Mouse (Mus musculus) cerebellum, postnatal 10 days (tissue): ENCODE data around the gene Klhl31.

ENCODE experiments used
- DNase-seq, 2 experiments: peaks; one replicate each; pipeline ENCODE4 v3.0.0; 2021; ENCODE audit warnings: mixed read lengths in 2 of 2

Klhl31 gene

DNA sequence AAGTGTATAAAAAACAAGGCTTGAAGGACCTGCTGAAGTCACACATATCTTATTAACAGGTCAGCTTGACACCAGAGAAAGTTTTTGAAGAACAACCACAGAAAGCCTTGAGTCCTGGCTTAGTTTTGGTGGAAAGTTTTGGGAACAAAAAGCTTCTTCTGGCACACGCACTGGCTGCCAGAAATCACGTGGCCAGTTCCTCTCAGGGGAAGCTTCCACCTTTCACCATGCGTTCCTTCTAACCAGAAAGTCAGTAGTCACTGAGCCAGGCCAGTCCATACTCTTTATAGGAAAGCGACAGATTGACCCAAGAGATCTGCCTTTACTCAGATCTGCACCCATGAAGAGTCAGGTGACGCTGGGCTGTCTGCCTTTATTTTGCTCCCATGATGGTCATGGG, 12.1 kb upstream of the Klhl31 start:
- no peak for DNase-seq

DNA sequence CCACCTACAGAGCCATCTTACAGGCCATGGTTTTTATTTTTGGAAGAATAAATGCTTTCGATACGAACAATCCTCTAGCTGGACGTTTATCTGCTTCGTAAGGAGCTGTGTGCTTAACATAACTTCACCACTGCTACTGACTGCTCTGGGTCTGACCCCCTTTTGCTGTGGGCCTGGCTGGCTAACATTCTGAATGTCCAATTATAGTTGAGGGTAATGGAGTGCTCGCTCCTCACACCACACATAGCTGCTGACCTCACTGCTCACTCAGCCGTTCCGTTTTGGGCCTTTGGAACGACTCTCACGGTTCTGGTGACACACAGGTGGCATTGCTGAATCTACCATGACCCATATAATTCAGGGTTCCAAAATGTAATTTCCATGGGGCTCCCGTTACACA, 7.6 kb upstream of the Klhl31 start:
- no peak for DNase-seq

DNA sequence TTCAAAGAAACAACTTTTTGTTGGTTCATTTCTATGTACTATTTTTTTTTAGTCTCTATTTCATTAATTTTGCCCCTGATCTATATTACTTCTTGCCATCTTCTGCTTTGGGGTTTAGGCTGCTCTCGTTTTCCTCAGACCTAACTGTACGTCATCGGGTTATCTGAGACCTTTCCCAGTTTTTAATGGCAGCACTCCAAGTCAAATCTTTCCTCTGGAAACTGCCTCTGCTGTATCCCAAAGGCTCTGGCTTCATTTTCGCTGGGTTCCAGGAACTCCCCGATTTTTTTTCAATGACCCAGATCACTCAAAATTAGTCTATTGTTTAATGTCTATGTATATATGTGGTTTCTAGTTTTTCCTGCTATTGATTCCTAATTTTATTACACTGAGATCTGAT, 6.6 kb upstream of the Klhl31 start:
- no peak for DNase-seq

DNA sequence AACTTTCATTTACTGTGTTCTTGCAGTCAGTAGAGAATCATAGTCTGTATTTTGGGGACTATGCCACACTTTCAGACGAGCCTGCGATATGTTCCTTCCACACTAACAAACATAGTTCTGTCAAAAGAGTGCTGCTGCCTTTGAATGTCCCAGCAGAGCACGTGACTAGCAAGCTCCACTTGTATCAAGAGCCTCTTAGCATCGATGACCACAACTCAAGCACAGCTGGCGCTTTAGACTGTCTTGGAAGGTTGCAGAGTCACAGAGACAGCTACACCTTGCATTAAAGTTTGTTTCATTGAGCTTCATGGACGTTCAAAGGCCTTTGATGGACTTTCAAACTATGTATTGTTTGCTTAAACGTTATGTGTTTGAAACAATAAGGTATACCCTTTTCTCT, 5.5 kb upstream of the Klhl31 start:
- no peak for DNase-seq

DNA sequence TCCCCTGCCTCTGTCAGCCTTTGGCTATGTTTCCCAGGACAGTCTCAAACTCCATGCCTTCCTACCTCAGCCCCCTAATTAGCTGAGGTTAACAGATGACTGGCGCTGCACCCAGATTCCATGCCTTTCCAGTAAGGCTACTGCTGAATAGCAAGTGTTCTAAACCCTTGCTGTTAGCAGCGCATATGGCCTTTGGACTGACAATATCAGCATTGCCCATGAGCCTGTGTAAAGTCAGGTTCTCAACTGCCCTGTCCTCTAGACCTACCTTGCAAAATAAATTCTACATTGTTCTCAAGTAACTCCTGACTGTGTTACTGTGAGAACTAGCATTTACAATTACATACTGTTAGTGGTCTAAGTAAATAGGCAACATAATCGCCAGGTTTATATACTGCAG, 3.9 kb upstream of the Klhl31 start:
- DNase-seq: no peak

DNA sequence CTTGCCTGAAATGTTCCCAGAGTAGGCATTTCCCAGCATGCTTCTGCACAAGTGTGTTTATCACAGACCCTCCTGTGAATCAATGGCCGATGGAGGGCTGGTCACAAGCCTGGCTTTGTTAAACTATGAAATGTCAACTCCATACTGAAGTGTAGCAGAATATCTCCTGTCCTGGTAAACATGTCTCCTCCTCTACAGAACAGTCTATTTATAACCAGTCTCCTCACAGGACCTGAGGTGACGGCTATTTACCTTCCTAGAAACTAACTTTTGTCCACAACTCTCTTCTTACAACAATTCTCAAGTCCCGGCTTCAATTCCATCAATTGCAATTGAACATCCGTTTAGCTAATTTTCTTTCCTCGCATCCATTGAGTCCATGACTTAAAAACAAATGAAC, 297 bp upstream of the Klhl31 start:
- no peak for DNase-seq

DNA sequence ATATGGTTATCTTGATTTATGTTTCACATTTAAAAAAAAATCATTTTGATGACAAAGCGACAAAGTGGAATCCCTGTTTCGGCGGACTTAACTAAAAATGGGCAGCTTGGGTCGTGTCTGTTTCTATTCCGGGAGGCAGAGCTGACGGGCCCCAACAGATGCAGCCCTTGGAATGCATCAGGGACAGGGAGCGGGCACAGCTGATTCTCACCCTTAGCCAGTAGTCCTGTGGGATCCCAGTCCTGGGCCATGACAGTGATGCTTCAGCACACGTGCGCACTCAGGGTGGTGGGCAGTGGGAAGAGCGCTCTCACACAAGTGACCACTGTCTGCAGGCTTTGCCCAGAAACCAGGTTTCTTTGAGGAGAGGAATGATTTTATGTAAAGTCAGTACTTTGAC, 1.1 kb downstream of the Klhl31 start:
- no peak for DNase-seq

DNA sequence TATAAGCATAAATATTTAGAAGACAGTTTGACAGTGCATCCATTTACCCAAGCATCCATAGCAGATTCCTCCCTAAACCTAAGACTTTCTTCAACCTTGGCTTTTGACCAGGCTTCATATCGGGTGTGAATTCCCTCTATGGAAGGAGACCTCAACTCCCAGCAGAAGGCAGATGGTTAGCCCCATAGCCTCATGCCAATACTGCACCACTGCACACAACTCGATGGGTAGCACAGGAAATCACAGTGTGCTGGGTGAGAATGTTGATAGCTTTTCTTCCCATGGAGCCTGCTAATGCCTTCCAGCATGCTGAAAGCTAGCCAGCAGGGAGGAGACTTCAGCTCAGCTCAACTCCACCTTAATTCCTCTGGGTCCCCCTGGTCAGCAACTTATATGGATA, 8.9 kb downstream of the Klhl31 start:
- peak; percentile 39 to 65 for DNase-seq

DNA sequence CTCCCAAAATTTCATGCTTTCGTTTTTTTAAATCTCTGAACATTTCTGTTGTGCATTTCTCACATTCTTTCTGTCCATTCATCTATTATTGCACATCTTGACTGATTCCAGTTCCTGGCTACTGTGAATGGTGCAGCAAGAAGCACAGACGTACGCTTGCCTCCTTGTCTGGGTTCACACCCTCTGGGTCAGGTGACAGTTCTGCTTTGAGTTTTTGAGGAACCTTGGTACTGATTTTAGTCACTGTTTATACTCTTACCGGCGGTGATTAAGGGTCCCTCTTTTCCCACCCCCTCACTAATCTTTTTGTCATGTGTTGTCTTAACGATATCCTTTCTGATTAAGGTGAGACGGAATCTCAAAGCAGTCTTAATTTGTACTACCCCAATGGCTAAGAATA, 15.5 kb downstream of the Klhl31 start:
- DNase-seq: no peak

DNA sequence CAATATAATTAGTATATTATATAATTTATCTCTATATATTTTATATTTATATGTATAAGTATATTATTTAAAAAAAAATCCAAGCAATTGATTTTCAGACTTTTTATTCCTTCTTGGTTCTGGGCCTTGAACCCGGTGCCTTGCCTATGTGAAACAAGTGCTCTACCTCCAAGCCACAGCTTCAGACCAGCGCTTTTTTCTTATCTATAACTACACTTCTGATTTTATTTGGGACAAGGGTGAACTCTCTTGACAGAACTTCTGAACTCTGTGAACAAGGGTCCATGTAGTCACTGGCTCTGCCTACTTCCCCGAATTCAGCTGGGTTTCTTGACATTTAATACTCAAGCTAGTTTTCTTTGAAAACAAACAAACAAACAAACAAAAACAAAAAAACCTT, 17.6 kb downstream of the Klhl31 start:
- DNase-seq: no peak

DNA sequence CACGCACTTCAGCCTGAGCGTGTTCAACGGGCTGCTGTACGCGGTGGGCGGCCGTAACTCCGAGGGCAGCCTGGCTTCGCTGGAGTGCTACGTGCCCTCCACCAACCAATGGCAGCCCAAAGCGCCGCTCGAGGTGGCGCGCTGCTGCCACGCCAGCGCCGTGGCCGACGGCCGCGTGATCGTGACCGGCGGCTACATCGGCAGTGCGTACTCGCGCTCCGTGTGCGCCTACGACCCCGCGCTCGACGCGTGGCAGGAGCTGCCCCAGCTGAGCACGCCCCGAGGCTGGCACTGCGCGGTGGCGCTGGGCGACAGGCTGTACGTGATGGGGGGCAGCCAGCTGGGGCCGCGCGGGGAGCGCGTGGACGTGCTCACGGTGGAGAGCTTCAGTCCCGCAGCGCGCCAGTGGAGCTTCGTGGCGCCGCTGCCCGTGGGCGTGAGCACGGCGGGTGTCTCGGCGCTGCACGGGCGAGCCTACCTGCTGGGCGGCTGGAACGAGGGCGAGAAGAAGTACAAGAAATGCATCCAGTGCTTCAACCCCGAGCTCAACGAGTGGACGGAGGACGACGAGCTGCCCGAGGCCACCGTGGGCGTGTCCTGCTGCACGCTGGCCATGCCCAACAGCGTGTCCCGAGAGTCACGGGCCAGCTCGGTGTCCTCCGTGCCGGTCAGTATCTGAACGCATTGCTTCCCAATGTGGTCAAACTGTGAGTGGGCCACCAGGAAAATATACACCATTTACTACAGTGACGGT, 19.1 kb downstream of the Klhl31 start:
- peak; percentile 64 to 67 for DNase-seq

DNA sequence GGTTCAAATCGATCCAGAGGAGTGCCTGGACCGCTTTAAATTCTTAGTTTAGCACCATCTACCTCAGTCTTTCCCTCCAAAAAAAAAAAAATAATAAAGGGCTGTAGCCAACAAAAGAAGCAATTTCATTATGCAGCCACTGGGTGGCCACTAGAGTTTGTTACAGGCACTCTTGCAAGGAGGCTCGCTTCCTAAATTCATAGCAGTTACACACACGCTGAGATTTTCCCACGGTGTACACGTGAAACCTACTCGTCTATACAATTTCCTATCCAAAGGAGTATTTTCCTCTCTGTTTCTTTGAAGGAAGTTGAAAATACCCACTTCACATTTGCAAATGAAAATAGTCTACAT, 19.6 kb downstream of the Klhl31 start:
- DNase-seq: peak; percentile 74 to 75

DNA sequence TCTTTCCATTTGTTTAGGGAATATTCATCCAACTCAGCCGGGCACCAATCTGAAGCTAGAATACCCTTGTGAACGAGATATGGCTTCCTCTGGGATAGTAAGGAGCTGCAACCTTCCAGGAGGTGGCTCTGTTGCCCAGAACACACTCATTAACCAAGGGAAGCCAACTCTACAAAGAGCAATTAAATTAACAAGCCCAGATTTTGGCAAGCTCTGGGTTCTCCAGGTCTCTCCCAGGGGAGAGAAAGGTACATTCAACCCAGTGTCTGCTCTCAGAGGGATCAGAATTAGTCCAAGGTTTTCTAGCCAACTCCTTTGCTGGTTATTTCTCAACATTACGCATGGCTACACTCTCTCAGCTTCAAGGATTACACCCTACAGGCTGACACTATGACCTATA, 26.6 kb downstream of the Klhl31 start:
- peak; percentile 13 to 14 for DNase-seq

DNA sequence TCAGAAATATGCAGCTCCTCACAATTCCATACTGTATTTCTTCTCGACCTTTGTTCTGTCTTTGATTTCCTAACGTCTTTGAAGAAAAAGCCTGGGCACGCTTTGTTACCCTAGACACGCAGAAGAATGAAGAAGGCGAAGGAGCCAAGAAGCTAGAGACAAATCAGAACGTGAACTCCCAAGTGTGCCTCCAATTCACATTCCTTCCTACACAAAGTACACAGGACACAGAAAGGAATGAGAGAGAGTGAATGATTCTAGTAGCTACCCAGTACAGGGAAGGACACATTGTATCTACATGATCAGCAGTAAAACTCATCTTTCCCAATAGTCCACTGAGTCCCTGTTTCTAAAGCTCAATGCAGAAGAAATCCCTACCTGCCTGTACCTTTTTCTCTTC, 33.8 kb downstream of the Klhl31 start:
- DNase-seq: no peak

DNA sequence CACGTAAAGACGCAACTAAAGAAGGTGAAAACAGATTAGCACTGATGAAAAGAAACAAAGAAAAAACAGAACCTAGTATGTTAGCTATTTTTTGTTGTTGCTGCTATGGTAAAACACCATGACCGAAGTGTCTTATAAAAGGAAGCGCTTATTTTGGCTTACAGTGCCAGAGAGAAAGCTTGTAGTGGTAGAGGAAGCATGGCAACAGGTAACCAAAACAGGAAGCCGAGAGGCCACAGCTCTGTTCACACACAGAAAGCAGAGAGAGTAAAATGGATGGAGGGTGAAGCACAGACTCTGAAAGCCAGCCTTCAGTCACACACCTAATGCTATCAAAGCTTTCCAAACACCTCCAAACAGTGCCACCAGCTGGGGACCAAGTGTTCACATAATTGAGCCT, 34.7 kb downstream of the Klhl31 start:
- no peak for DNase-seq

DNA sequence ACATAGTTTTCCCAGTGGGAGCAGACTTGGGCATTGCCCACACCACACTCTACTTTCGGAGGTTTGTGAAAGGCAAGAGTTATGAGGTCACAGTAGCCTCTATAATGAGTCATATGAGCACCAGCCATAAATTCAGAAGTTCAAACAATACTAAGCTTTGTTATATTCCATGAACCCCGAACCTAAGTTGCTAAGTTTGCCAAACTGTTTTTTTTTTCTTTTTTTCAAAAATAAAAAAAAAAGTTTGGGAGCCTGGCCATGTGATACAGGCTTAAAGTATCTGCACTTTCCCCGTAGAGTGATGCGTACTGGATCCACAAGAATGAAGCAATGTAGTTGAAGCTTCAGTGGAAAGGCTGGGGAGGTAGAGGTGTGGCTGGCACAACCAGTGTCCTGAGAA, 36.9 kb downstream of the Klhl31 start:
- DNase-seq: no peak

DNA sequence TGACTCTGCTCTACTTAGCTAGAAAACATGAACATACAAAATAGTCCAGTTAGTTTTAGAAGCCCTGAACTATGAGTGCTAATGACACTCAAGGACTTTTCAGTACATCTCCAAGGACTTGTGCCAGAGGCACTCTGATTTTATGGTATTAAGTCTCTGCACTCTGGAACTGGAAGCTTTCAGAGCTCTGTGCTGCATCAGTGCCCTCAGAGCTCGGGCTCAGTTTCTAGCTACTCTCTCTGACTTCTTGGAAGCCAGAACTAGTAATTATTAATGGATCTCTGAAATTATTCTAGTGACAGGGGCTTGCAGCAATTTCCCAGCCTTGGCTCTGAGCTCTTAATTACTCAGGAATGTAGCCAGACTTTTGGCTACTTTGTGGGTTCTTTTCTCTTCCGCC, 37.7 kb downstream of the Klhl31 start:
- DNase-seq: no peak

DNA sequence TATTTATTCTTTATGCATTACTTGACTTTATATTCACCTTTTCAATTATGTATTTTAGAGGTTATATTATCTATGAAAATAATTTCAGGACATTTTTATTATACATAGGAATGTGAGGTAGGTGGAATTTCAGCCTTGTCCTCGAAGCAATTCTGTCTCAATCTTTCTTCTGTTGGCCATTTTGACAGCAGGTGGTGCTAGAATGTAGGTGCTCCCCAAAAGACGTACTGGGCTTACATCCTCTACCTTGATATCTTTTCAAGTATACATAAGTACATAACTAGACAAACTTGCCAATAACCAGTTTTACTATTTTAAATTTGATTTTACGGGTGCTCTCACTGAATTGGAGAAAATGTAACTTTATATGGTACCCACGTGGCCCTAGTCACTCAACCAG, 48.6 kb downstream of the Klhl31 start:
- no peak for DNase-seq

DNA sequence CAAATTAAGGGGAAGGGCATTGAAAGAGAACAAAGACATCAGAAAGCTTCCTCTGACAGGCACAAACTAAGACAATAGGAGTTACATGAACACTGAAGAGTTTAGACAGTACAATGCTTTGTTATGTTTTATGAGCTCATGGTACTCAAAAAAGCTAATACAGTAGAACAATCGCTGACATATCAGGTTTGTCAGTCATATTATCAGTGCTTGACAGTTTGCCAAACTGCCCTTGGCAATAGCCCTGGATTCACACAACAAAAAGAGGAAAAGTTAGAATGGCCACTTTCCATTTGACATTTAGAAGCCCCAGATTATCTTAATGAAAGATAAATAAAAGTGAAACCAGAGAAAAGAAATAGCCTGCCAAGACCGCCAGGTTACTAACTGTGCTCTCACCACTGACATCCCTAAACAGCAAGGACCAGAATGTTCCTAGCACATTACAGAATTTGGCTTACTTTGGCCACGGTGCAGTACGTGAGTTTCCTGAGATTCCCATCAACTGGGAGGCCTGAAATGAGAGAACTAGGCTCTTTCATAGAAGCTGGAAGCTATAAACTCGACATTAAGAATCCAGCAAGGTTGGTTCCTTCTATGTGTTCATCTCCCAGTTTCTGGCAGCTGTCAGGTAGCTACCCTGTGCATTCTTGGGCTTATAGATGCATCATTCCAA, 49.7 kb downstream of the Klhl31 start:
- peak in 1 of 2 experiments; percentile 5 for DNase-seq

DNA sequence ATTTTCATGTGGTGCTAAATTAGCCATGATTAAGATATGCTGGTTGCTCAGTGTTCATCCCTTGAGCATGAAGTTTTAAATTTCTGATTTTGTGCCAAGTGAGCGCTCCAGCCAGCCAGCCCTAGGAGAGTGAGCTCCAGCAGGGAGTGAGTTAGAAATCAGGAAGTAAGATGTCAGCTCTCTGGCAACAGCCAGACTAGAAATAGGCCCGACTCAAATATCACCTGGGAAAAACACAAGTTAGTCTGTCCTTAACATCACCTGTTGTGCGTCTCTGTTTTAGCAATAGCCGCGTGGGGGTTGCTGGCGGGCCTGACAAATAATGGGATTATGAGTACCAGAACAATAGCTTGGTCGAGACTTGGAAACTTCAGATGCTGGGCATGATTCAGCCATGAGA, 56.4 kb downstream of the Klhl31 start:
- DNase-seq: peak; percentile 12 to 16

DNA sequence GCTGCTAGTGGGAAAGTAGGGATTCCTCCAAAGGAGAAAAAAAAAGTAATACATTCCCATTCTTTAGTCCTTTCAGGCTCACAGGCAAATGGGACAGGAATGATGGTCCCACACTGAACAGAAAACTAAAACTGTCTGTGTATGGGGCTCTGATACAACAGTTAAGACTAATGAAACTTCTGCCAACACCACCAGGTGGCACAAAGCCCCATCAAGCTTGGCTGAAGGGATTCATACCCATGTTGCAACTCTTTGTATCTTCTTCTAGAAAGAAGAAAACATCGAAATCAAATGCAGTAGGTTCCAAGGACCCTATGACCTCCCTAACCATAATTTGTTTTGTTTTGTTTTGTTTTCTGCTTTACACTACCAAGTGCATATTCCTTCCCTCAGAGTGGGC, 57.1 kb downstream of the Klhl31 start:
- DNase-seq: no peak

DNA sequence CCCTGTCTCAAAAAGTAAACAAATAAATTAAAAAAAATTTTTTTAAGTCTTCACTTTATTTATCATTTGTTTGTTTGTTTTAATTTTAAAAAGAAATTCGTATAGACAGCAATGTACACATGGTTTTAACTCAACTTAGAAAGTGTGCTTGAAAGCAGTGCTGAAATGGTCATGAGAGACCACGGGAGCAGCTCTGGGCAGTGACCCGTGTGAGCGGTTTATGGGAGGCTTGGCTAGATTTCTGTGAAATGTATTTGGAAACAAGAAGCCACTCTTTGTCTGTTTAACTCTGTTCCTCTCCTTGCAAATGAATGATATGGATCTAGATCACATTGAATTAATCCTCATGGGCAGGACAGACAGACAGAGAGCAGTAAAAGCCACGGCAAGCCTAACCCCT, 59.3 kb downstream of the Klhl31 start:
- no peak for DNase-seq

DNA sequence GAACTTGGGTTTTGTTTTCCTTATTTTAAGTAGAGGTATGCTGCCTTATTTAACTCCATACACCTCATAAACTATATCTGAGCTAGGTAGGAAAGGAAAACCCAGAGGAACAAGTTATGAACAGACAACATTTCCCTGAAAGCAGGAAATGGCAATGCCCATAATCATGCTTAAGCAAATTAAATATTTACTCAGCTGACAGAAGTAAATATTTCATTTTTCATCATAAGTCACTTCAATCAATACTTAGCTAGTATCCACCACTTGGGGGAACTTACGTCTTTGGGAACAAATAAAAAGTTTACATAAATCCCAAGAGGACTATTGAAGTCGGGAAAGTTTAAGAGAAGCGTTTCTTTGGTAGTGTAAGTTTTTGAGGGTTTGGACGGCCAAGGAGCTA, 67.2 kb downstream of the Klhl31 start:
- no peak for DNase-seq

DNA sequence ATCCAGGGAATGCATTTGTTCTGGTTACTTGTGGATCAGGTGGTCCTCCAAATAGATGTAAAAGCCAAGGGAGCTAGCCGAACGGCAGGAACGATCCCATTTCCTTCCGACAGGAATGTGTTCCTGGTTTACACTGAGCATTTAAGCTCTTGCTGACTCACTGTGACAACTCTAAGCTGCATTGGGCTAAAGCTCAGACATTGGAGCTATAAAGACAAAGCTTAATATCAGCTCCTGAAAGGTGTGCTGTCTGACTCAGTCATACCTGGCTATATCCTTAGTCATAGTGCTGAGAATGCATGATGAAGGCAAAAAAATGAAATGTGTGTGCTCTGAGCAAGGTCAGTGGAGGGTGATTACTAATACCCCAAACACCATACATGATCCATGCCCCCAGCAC, 67.8 kb downstream of the Klhl31 start:
- no peak for DNase-seq

DNA sequence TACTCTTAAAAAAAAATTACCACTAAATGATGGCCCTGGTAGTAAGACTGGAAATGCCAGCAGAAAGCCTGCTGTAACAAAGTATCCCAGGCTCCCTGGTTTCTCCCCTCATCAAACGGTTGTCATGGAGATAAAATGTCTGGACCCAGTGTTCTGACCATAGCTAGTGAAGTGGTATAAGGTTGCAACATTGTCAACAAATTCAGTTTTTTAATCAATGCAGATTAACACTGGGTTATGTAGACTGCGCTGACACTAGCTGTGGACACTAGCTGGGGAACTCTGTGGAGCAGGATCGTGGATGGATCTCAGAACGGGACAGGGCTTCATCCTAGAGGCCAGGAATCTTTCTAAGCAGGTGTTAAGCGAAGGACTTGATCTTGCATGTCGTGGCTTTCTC, 70.2 kb downstream of the Klhl31 start:
- no peak for DNase-seq
